Mouse (Mus musculus): ENCODE results near the gene Csf1.
A peak's percentile ranks its signal among the peaks of the same experiment; 100 is the strongest.

Gene Csf1

GRCm38 (mm10) chr3:107703675-107704370 is 56.4 kb downstream of the Csf1 start:
- DNase-seq (ENCODE audit: low spot score), result no peak

DNA sequence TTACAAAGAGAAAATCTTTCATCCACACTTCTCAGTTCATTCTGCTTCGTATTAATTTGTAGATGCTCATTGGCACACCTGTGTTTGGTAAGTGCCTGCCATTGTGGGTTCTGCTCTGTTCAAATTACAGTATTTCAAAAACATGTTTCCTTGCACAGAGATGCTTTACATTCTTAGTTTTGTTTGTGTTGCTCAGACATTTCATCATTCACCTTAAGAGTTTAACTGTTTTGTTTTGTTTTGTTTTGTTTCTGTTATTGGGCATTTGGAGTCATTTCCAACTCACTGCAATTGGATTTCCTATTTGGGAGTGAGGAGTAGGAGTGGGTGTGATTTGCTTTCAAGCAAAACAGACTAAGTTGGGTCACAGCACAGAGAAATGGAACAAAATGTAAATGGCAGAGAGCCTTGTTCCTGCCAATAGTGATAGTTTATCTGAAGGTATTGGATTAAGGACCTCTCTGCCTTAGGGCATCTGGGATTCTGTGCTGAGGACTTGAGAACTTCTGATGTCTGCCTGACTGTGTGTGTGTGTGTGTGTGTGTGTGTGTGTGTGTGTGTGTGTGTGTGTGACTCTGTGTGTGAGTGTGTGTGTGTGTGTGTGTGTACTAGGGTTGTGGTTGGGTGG is 58.4 kb downstream of the Csf1 start:
- DNase-seq (ENCODE audit: low spot score), result no peak

DNA sequence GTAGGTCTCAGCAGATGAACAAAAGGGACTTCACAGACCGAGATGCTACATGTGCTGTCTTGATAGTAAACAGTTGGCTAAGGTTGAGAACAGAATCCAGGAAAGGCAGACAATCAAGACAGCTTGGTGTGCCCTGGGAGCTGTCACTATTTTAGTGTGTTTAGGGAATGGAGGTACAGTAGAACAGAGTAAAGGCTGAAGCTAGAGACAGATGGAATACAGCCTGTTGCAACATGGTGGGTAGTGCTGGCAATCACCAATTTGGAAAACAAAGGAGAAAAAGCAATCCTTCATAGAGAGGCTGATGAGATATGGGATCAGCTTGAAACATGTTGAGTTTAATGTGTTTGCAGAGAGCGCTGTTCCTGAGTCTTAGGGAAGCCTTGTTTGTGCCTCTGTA is 59.6 kb downstream of the Csf1 start:
- DNase-seq (ENCODE audit: low spot score), result no peak

GRCm38 (mm10) chr3:107696910-107697309 is 63.4 kb downstream of the Csf1 start:
- no peak for DNase-seq (ENCODE audit: low spot score)

DNA sequence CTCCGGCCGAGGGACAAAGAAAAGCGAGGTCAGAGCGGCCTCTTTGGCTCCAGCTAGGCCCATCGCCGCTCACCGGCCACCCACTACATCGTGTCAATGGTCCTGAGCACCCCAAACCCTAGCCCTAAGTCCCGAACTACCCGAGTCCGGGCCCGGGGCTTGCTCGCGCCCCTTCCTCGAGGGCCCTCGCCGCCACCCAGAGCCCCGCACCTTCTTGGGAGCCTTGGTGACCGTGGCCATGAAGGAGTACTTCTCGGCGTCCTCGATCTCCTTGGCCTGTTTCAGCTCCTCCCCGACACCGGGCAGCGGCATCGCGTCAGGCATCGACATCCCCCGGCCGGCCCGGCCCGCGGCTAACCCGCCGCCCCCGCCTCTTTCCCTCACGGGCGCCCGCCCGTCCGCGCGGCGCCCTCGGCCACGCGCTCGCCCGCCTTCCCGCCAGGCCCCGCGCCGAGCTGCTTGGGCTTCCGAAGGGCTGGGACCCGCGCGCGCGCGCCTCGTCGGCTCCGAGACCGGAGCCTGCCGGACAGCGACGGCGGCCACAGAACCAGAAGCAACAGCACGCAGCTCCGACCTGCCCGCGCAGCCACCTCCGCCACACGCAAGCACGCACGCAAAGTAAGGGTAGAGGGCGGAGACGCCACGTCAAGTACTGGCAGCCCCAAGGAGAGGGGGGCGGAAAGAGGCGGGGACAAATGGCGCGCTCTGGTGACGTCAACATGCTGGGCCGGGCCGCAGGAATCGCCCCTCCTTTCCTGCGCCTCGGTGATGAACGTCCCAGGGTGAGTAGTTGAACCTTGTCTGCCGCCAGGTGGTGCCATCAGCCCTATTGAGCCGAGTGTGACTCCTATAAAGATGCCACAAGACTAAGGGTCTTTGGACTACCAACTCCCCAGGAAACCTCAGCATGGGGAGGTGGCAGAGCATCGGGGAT is 64.1 kb downstream of the Csf1 start, which contains the start of gene Ahcyl1:
Gene Ahcyl1 (minus strand): TSS at position 613 of the 934 bp plus-strand sequence.
- DNase-seq (ENCODE audit: low spot score), result peak; percentile 97

GRCm38 (mm10) chr3:107695219-107695947 is 64.9 kb downstream of the Csf1 start:
- DNase-seq (ENCODE audit: low spot score), result peak; percentile 26

DNA sequence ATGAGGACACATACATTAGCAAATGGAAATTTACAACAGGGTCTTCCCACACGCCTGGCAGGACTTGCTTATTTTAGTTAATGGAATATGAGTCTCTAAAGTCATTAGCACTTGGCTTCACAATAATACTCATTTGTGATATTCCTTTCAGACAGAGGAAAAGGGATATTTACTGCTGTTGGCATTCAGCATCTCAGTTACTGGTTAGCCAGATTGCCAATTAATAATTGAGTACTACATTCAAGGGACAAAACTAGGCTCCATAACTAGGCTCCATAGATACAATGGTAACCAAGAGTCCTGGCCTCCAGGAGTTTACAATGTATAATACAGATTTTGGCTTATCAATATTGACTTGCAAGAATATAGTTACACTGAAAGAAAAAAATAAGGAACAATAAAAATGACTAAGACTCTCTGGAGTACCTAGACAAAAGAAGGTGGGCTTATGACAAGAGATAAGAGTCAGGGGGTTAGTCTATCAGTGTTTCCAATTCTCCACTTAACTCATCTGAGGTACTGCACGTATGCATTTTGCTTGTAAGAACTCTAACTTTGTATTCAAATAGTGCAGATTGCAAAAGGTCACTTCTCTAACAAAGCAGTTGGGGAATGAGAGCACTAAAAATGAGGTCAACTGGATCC is 65.9 kb downstream of the Csf1 start:
- DNase-seq (ENCODE audit: low spot score), result no peak

Data from c-Kit-positive CD71-positive TER-119-positive erythroid progenitor cells, embryonic 14.5 days (primary cell).